Mouse (Mus musculus) forebrain, embryonic 14.5 days (tissue): ENCODE data around the gene Mbd4. TPM values are rescaled to one million over a fixed set of nuclear protein-coding genes. Genes with fewer than 3 reads are reported as not detected.
A peak's percentile ranks its signal among the peaks of the same experiment; 100 is the strongest.

Experiments
- ATAC-seq: fragments of 200-750 bp; cut with Nextera tagmentation; 2 replicates; pipeline ENCODE4 v1.8.0; 2017; ENCODE audit warnings: mild to moderate bottlenecking, moderate library complexity
- DNase-seq: peaks from one replicate; pipeline ENCODE4 v3.0.0-alpha.2; 2015; ENCODE audit warnings: low spot score
- H3K27ac ChIP-seq: fragments of 300-500 bp; sonication (generic); 2 replicates; pipeline ENCODE4 v1.5.1; 2014; ENCODE audit warnings: low read depth, mild to moderate bottlenecking, control low read depth, low read length, moderate library complexity
- H3K27me3 ChIP-seq: fragments of 300-500 bp; sonication (generic); replicated peaks from 2 replicates; pipeline ENCODE4 v1.6.1; 2014; ENCODE audit warnings: low read length, control low read depth, mixed read lengths; ENCODE audit not compliant: control insufficient read depth, insufficient read depth
- H3K36me3 ChIP-seq: fragments of 300-500 bp; sonication (generic); 2 replicates; pipeline ENCODE4 v1.6.1; 2014; ENCODE audit warnings: low read length, control low read depth; ENCODE audit not compliant: control insufficient read depth, insufficient read depth
- H3K4me1 ChIP-seq: fragments of 300-500 bp; sonication (generic); 2 replicates; pipeline ENCODE4 v1.6.1; 2014; ENCODE audit warnings: antibody characterized with exemption, low read length, control low read depth; ENCODE audit not compliant: control insufficient read depth, insufficient read depth
- H3K4me2 ChIP-seq: fragments of 300-500 bp; sonication (generic); 2 replicates; pipeline ENCODE4 v1.6.1; 2014; ENCODE audit warnings: mild to moderate bottlenecking, control low read depth, low read length
- H3K4me3 ChIP-seq: fragments of 300-500 bp; sonication (generic); 2 replicates; pipeline ENCODE4 v1.5.1; 2014; ENCODE audit warnings: low read depth, low read length, control low read depth
- H3K9ac ChIP-seq: fragments of 300-500 bp; sonication (generic); 2 replicates; pipeline ENCODE4 v1.6.1; 2014; ENCODE audit warnings: mild to moderate bottlenecking, low read length, control low read depth, moderate library complexity
- H3K9me3 ChIP-seq: fragments of 300-500 bp; sonication (generic); replicated peaks from 2 replicates; pipeline ENCODE4 v1.6.1; 2016; ENCODE audit warnings: low read length, control low read depth, mixed read lengths; ENCODE audit not compliant: control insufficient read depth
- WGBS: fragments of 180-500 bp; shearing (Covaris S2); extraction: QIAGEN DNeasy Blood & Tissue Kit; methylation state at CpG from one replicate; pipeline ENCODE4 v1.1.7; 2014; 5-methylcytosine and 5-hydroxymethylcytosine counted together
- polyA plus RNA-seq: library from polyadenylated mRNA; unstranded; fragments of >200 nt; fragmentation: Nextera tagmentation; extraction: Ambion mirVana; gene quantifications from 2 replicates; pipeline ENCODE4 v1.2.1, GENCODE M21; 2014

Mbd4 gene
- polyA plus RNA-seq, 1 experiment from 2014 or later: 9.3 TPM

DNA sequence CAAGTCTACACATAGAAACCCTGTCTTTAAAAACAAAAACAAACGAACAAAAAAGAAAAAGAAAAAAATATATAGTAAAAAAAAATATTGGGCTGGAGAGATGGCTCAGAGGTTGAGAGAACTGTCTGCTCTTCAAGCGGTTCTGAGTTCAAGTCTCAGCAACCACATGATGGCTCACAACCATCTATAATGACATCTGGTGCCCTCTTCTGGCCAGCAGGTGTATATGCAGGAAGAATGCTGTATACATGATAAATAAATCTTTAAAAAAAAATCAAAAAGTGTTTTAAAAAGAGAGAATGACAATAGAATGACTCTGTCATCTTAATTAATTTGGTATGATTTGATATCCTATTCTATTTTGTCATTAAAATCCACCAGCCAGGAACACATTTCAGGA, 1.3 kb upstream of the Mbd4 start:
- 75% methylated on average over 2 of the region's 2 CpGs for WGBS
- H3K27ac ChIP-seq: no peak overlapping the region
- H3K4me1 ChIP-seq: peaks cover 6% of the 10 kb centered on the region
- H3K36me3 ChIP-seq: peaks cover 8% of the 10 kb centered on the region; the same call in 1 of the 2 replicates
- no peak overlapping the region for H3K9ac ChIP-seq
- H3K9me3 ChIP-seq: no peaks in the 10 kb centered on the region
- H3K4me2 ChIP-seq: no peak overlapping the region
- DNase-seq (peak; percentile 6), ATAC-seq (no peak)
- H3K27me3 ChIP-seq: no peaks in the 10 kb centered on the region
- H3K4me3 ChIP-seq: no peak overlapping the region

DNA sequence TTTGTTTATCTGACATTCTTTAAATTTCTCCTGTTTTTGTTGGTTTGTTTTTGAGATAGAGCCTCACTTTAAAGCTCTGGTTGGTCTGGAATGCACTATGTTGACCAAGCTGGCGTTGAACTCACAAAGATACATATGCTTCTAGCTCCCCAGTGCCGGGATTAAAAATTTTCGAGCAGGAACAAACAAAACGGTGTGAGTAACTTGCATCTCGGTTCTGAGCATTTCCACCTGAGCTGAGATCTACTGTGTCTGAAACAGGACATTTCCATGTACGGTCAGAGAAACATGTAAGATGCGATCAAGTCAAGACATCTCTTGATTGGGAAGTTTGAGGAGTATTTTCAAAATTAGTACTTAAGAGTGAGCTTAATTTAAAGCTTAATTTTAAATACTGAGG, 814 bp upstream of the Mbd4 start:
- Histone ChIP-seq H3K9me3 (no peaks in the 10 kb centered on the region), H3K9ac (peak overlapping the region; percentile 49), H3K4me1 (peaks cover 6% of the 10 kb centered on the region), H3K27ac (peak overlapping the region; percentile 77), H3K27me3 (no peaks in the 10 kb centered on the region), H3K4me2 (peak overlapping the region; percentile 53), H3K4me3 (peak overlapping the region; percentile 42), H3K36me3 (peaks cover 12% of the 10 kb centered on the region)
- ATAC-seq (no peak), DNase-seq (no peak)
- WGBS: 40% methylated on average over 7 of the region's 7 CpGs

DNA sequence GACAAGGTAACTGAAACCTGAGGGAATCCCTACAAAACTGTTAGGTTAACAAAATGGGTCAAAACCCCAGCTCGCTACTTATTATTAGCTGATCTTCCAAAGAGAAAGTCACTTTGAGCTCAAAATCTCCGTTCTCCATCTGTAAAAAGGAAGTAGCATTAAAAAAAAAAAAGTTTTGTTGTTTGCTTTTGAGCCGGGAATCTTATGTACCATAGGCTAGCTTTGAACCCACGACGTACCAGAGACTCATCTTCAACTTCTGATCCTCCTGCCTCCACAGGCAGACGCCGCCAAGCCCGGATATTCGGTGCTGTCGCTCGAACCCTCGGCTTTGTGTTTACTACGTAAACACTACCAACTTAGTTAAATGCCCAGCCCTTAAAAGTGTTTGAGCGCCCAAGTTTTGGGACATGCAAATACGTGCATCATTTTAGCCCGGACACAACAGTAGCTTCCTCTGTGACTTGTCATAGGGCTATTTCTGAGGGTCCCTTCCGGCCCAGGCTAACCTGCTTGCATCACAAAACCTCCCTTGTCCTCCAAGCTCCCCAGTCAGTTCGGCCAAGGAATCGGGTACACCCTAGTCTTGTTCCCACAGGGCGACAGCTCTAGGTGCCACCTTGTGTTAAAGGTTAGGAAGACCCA, 603 bp downstream of the Mbd4 start:
- Histone ChIP-seq H3K9me3 (no peaks in the 10 kb centered on the region), H3K9ac (peak overlapping the region; percentile 46), H3K27ac (peak overlapping the region; percentile 70), H3K4me3 (peak overlapping the region; percentile 42), H3K4me1 (peaks cover 6% of the 10 kb centered on the region), H3K4me2 (peak overlapping the region; percentile 53), H3K36me3 (peaks cover 23% of the 10 kb centered on the region), H3K27me3 (no peaks in the 10 kb centered on the region)
- WGBS: 4% methylated on average over 20 of the region's 20 CpGs
- no peak; the same call in 1 of the 2 replicates for ATAC-seq
- no peak for DNase-seq

DNA sequence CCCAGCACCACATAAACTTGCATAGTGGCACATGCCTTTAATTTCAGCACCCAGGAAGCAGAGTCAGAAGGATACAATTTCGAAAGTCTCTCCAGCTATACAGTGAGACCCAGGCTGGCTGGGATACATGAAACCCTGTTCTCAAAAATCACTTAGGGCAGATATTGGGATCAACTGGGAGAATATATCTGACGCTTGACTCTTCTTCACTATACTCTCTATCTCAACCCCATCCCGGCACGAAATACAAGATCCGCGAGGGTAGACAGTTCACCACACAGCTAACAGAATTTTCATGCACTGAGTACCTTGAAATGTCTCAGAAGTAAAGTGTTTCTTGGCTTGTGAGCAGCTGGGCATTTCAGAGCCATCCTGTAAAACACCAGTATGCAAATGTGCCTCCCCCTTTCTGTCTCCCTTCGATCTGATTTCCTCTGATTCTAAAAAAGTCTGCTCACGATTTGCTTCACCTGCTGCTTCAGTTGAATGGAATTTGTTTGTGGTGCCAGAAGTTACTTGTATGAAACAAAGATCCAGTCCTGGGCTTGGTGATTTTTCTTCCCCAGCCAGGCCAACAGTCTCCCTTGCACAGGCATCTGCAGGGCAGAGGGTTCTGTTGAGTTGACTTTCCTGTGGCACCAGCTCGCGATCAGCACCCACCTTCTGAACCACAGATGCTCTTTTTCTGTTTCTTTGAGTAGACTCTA, 4.4 kb downstream of the Mbd4 start:
- WGBS: 92% methylated on average over 10 of the region's 10 CpGs
- no peak overlapping the region for H3K27ac ChIP-seq

DNA sequence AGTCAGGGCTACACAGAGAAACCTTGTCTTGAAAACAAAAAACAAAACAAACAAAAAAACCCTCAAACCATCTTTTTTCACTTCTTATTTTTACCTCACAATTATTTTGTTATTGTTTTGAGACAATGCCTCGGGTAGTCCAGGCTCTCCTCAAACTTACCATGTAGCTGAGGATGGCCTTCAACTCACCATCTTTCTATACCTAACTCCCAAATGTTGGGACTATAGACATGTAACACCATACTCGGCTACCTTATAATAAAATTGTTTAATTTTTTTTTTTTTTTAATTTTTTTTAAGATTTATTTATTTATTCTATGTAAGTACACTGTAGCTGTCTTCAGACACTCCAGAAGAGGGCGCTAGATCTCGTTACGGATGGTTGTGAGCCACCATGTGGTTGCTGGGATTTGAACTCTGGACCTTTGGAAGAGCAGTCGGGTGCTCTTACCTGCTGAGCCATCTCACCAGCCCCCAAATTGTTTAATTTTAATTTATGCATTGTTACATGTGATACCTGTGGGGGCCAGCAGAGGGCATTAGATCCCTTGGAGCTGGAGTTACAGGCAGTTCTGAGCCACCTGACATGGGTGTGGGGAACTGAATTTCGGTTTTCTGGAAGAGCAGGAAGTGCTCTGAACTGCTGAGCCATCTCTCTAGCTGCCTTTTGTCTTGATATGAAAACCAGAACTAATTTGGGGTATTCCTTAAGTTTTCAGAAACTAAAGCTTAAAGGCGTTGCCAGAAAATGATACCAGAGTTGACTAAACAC, 6.3 kb downstream of the Mbd4 start:
- 52% methylated on average over 6 of the region's 8 CpGs for WGBS
- Histone ChIP-seq H3K36me3 (peaks cover 54% of the 10 kb centered on the region), H3K27me3 (no peaks in the 10 kb centered on the region), H3K4me2 (no peak overlapping the region), H3K9ac (no peak overlapping the region), H3K4me1 (0 out of 2 replicates have a peak, but pooled peaks cover under 1% of the 10 kb centered on the region), H3K9me3 (no peaks in the 10 kb centered on the region), H3K4me3 (no peak overlapping the region), H3K27ac (no peak overlapping the region)
- peak; percentile 51 for DNase-seq
- ATAC-seq: no peak

More for the DNA sequence above, 4.4 kb downstream of the Mbd4 start:
- no peaks in the 10 kb centered on the region for H3K27me3 ChIP-seq
- no peak overlapping the region for H3K4me2 ChIP-seq
- H3K4me3 ChIP-seq: no peak overlapping the region
- H3K36me3 ChIP-seq: peaks cover 38% of the 10 kb centered on the region
- DNase-seq (no peak), ATAC-seq (no peak)
- H3K9me3 ChIP-seq: no peaks in the 10 kb centered on the region
- H3K4me1 ChIP-seq: peaks cover 6% of the 10 kb centered on the region
- peak overlapping the region; percentile 29; the same call in 1 of the 2 replicates for H3K9ac ChIP-seq

DNA sequence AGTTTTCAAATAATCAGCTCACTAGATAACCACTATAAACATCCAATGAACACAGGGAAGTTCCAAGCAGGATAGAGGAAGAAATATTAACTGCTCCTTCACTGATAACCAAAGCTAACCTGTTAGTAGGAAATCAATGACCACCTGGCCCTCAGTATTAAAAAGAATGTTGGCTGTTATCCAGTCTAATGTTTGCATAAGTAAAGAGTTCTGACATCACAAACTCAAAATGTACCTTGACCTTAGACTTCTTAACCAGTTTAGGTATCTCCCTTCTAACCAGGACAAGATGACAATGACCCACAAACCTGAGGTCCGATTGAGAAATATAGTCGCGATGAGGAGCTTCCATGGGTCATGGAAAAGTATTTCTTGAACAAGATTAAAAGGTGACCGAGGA, 8.2 kb downstream of the Mbd4 start:
- no peak for DNase-seq
- Histone ChIP-seq H3K4me2 (no peak overlapping the region), H3K9ac (no peak overlapping the region), H3K36me3 (peaks cover 51% of the 10 kb centered on the region), H3K4me1 (no peaks in the 10 kb centered on the region), H3K27ac (no peak overlapping the region), H3K27me3 (no peaks in the 10 kb centered on the region), H3K4me3 (no peak overlapping the region), H3K9me3 (no peaks in the 10 kb centered on the region)
- no peak for ATAC-seq
- WGBS: 96% methylated on average over 4 of the region's 4 CpGs

DNA sequence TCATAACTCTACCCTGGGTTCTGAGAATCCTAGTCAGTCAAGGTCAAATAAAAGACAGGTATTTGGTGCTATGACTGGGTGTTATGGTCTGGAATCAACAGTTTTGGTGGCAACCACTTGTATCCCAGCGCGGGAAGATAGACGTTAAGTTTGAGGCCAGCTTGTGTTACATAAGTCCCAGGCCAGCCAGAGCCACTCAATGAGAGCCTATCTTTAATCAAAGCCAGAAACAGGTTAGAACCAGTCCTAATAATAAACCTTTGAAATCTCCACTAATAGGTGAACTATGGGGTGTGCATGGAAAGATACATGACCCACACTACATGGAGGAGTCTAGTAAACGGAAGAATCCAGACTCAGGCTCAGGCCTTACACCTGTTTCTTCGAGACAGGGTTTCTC, 14.4 kb downstream of the Mbd4 start:
- 0 out of 2 replicates have a peak, but pooled peaks have one; percentile 7 for ATAC-seq
- Histone ChIP-seq H3K4me1 (peaks cover 5% of the 10 kb centered on the region; the same call in 1 of the 2 replicates), H3K27ac (no peak overlapping the region), H3K36me3 (peaks cover 20% of the 10 kb centered on the region; the same call in 1 of the 2 replicates), H3K9me3 (no peaks in the 10 kb centered on the region), H3K4me3 (peak overlapping the region; percentile 34), H3K27me3 (no peaks in the 10 kb centered on the region), H3K4me2 (peak overlapping the region; percentile 63), H3K9ac (no peak overlapping the region; the same call in 1 of the 2 replicates)
- no peak for DNase-seq
- 68% methylated on average over 5 of the region's 5 CpGs for WGBS

DNA sequence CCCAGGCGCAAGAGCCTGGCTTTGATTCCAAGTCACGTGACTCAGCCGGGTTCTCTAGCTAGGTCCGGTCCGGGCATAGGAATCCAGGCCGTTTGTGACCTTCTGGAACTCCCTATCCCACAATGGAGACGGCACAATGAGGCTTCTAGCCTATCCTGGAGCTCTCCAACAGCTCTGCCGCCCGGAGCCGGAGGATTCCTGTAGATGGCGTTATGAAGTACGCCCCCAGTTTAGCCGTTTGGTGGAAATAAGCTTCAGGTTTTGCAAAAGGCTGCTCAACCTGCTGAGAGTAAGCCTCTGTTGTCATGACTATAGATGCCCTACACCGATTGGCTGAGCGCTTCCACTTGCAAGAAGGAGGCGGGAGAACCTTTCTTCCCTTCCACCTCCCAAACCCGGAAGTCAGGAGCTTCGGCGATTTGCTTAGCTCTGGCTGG, 15.0 kb downstream of the Mbd4 start, which contains the start of gene Efcab12:
TSS of gene Efcab12 (minus strand) at position 252 of the 437 bp plus-strand sequence.
- peaks cover 5% of the 10 kb centered on the region; the same call in 1 of the 2 replicates for H3K4me1 ChIP-seq
- peak within 1 kb of the TSS; percentile 48 for H3K9ac ChIP-seq
- H3K36me3 ChIP-seq: peaks cover 16% of the 10 kb centered on the region; the same call in 1 of the 2 replicates
- H3K4me2 ChIP-seq: peak within 1 kb of the TSS; percentile 63
- WGBS: 2% methylated on average over 19 of the region's 19 CpGs
- peak within 1 kb of the TSS; percentile 34 for H3K4me3 ChIP-seq
- DNase-seq (peak; percentile 93), ATAC-seq (peak; percentile 98)
- H3K27ac ChIP-seq: peak within 1 kb of the TSS; percentile 27; the same call in 1 of the 2 replicates
- H3K27me3 ChIP-seq: no peaks in the 10 kb centered on the region
- no peaks in the 10 kb centered on the region for H3K9me3 ChIP-seq
